Mouse (Mus musculus): ENCODE data around the gene Tmem178b.

The Tmem178b gene

GRCm38 (mm10) chr6:40015711-40016460, 142.8 kb downstream of the Tmem178b start:
- no peak for DNase-seq (ENCODE audit: low read depth, low spot score)

GRCm38 (mm10) chr6:40019396-40019795, 146.3 kb downstream of the Tmem178b start:
- DNase-seq (ENCODE audit: low read depth, low spot score): no peak

- DNase-seq (ENCODE audit: low read depth, low spot score): no peak
Measured at GRCm38 (mm10) chr6:40023592-40024335, 150.7 kb downstream of the Tmem178b start.

GRCm38 (mm10) chr6:40024336-40024934, 151.4 kb downstream of the Tmem178b start:
- no peak for DNase-seq (ENCODE audit: low read depth, low spot score)

- DNase-seq (ENCODE audit: low read depth, low spot score): no peak
Measured at GRCm38 (mm10) chr6:40032901-40033300, 159.8 kb downstream of the Tmem178b start.

- DNase-seq (ENCODE audit: low read depth, low spot score): no peak
Measured at GRCm38 (mm10) chr6:40033935-40034334, 160.9 kb downstream of the Tmem178b start.

GRCm38 (mm10) chr6:40048969-40049908, 176.2 kb downstream of the Tmem178b start:
- DNase-seq (ENCODE audit: low read depth, low spot score): no peak

GRCm38 (mm10) chr6:40049909-40050484, 176.9 kb downstream of the Tmem178b start:
- no peak for DNase-seq (ENCODE audit: low read depth, low spot score)

GRCm38 (mm10) chr6:40051698-40052097, 178.6 kb downstream of the Tmem178b start:
- no peak for DNase-seq (ENCODE audit: low read depth, low spot score)

GRCm38 (mm10) chr6:40052593-40052992, 179.5 kb downstream of the Tmem178b start:
- no peak for DNase-seq (ENCODE audit: low read depth, low spot score)

- no peak for DNase-seq (ENCODE audit: low read depth, low spot score)
Measured at GRCm38 (mm10) chr6:40059466-40059865, 186.4 kb downstream of the Tmem178b start.

GRCm38 (mm10) chr6:40061327-40062189, 188.5 kb downstream of the Tmem178b start:
- DNase-seq (ENCODE audit: low read depth, low spot score): no peak

- no peak for DNase-seq (ENCODE audit: low read depth, low spot score)
Measured at GRCm38 (mm10) chr6:40062190-40062501, 189.1 kb downstream of the Tmem178b start.

GRCm38 (mm10) chr6:40063438-40063837, 190.4 kb downstream of the Tmem178b start:
- no peak for DNase-seq (ENCODE audit: low read depth, low spot score)

GRCm38 (mm10) chr6:40063899-40064298, 190.8 kb downstream of the Tmem178b start:
- DNase-seq (ENCODE audit: low read depth, low spot score): no peak

- no peak for DNase-seq (ENCODE audit: low read depth, low spot score)
Measured at GRCm38 (mm10) chr6:40064342-40064741, 191.3 kb downstream of the Tmem178b start.

- no peak for DNase-seq (ENCODE audit: low read depth, low spot score)
Measured at GRCm38 (mm10) chr6:40068467-40068866, 195.4 kb downstream of the Tmem178b start.

- no peak for DNase-seq (ENCODE audit: low read depth, low spot score)
Measured at GRCm38 (mm10) chr6:40071007-40071406, 197.9 kb downstream of the Tmem178b start.

- DNase-seq (ENCODE audit: low read depth, low spot score): no peak
Measured at GRCm38 (mm10) chr6:40076089-40076488, 203.0 kb downstream of the Tmem178b start.

GRCm38 (mm10) chr6:40076670-40077313, 203.7 kb downstream of the Tmem178b start:
- no peak for DNase-seq (ENCODE audit: low read depth, low spot score)

All from c-Kit-negative CD71-positive TER-119-positive erythroid progenitor cells, embryonic 14.5 days (primary cell).